Mouse (Mus musculus) heart, adult 2 months (tissue): Measurements from ENCODE around the gene Itgad. TPM values are rescaled to one million over a fixed set of nuclear protein-coding genes. Genes with fewer than 3 reads are reported as not detected.

Experiments used
- DNase-seq, 2 experiments: peaks; one replicate each; pipeline ENCODE4 v3.0.0; 2021
- H3K27ac ChIP-seq: fragments of 200-600 bp; 2 replicates; pipeline ENCODE4 v1.8.1; 2022
- H3K27me3 ChIP-seq: fragments of 200-500 bp; 2 replicates; pipeline ENCODE4 v1.6.1; 2012; ENCODE audit warnings: mild to moderate bottlenecking, low read length, inconsistent platforms, mixed read lengths; ENCODE audit not compliant: control insufficient read depth, insufficient read depth
- H3K36me3 ChIP-seq: fragments of 200-500 bp; 2 replicates; pipeline ENCODE4 v1.6.1; 2012; ENCODE audit warnings: low read length, inconsistent platforms; ENCODE audit not compliant: control insufficient read depth, insufficient read depth
- H3K4me1 ChIP-seq: fragments of 200-500 bp; 2 replicates; pipeline ENCODE4 v1.6.1; 2011; ENCODE audit warnings: low read length; ENCODE audit not compliant: control insufficient read depth, insufficient read depth
- H3K4me3 ChIP-seq: fragments of 200-600 bp; 2 replicates; pipeline ENCODE4 v1.8.1; 2022
- H3K79me2 ChIP-seq: fragments of 200-500 bp; replicated peaks from 2 replicates; pipeline ENCODE4 v1.6.1; 2012; ENCODE audit warnings: mild to moderate bottlenecking, inconsistent platforms, low read length, moderate library complexity, mixed read lengths; ENCODE audit not compliant: control insufficient read depth, insufficient read depth
- H3K9ac ChIP-seq: fragments of 200-500 bp; 2 replicates; pipeline ENCODE4 v1.6.1; 2012; ENCODE audit warnings: low read depth, mild to moderate bottlenecking, control low read depth, inconsistent platforms, low read length, mixed read lengths
- CTCF ChIP-seq: fragments of 200-600 bp; IDR thresholded peaks from 2 replicates; pipeline ENCODE4 v1.8.1; 2022; ENCODE audit warnings: antibody characterized with exemption, mild to moderate bottlenecking, moderate library complexity
- EP300 ChIP-seq: fragments of 200-500 bp; IDR thresholded peaks from 2 replicates; pipeline ENCODE4 v1.6.1; 2011; ENCODE audit warnings: low read depth, low read length, control low read depth; ENCODE audit not compliant: insufficient read depth
- POLR2A ChIP-seq: fragments of 200-500 bp; IDR thresholded peaks from 2 replicates; pipeline ENCODE4 v1.6.1; 2011; ENCODE audit warnings: mild to moderate bottlenecking, low read depth, low read length, control low read depth; ENCODE audit not compliant: insufficient read depth
- WGBS: fragments of 180-500 bp; shearing (Covaris S2); methylation state at CpG from one replicate; pipeline ENCODE4 v1.1.7; 2018; 5-methylcytosine and 5-hydroxymethylcytosine counted together
- intact Hi-C: fragments of 180-260 bp; cut with DNase I; formaldehyde crosslinking; loops from one replicate; pipeline ENCODE4 v1.15.1; 2025
- polyA plus RNA-seq: library from polyadenylated mRNA; depleted of rRNA; stranded (reverse); fragments of >200 nt; gene quantifications from 2 replicates; pipeline ENCODE4 v1.2.3, GENCODE M21; 2012
- total RNA-seq, 2 experiments: library from RNA; stranded (reverse); gene quantifications; 2 replicates each; pipeline ENCODE4 v1.2.3; 2021

Gene Itgad
- total and polyA plus RNA-seq, 3 experiments: 0.21 to 0.39 TPM; not detected in 1

GRCm38 (mm10) chr7:128201607-128202006 is 47.4 kb downstream of the Itgad start:
- intact Hi-C loops: loop anchor here (10.0 kb wide), 1 partner anchor 387 kb away; no protein-coding TSS in a partner anchor
- Histone ChIP-seq H3K79me2 (no peaks in the 10 kb centered on the region), H3K4me1 (no peaks in the 10 kb centered on the region; the same call in 1 of the 2 replicates), H3K36me3 (no peaks in the 10 kb centered on the region), H3K27ac (no peak overlapping the region), H3K9ac (no peak overlapping the region), H3K27me3 (no peaks in the 10 kb centered on the region), H3K4me3 (no peak overlapping the region)
- TF ChIP-seq EP300: no peak
- no peak for TF ChIP-seq CTCF
- no peak for TF ChIP-seq POLR2A
- no peak for DNase-seq
- 91% methylated on average over 9 of the region's 9 CpGs for WGBS

DNA sequence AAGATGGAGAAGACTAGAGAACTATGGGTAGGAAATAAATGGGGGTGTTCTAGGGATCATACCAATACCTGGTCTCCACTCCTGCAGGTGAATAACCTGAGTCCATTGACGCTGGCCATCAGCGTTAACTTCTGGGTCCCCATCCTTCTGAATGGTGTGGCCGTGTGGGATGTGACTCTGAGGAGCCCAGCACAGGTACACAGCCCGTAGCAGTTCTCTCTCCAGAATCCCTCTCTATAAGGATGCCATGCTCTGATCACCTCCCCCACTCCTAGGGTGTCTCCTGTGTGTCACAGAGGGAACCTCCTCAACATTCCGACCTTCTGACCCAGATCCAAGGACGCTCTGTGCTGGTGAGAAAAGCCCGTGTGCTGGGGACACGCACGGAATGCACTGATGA is 48.9 kb downstream of the Itgad start:
- WGBS: 62% methylated on average over 9 of the region's 9 CpGs
- H3K9ac ChIP-seq: no peak overlapping the region
- TF ChIP-seq EP300 (peak; percentile 56; the same call in 1 of the 2 replicates), CTCF (no peak), POLR2A (peak; percentile 48; the same call in 1 of the 2 replicates)
- DNase-seq: peak; percentile 22 to 24
- H3K79me2 ChIP-seq: no peaks in the 10 kb centered on the region
- no peaks in the 10 kb centered on the region for H3K36me3 ChIP-seq
- peak overlapping the region; percentile 38 for H3K27ac ChIP-seq
- intact Hi-C loops: loop anchor here (10.0 kb wide), 1 partner anchor 388 kb away; no protein-coding TSS in a partner anchor
- H3K27me3 ChIP-seq: no peaks in the 10 kb centered on the region
- H3K4me3 ChIP-seq: no peak overlapping the region
- no peaks in the 10 kb centered on the region; the same call in 1 of the 2 replicates for H3K4me1 ChIP-seq

DNA sequence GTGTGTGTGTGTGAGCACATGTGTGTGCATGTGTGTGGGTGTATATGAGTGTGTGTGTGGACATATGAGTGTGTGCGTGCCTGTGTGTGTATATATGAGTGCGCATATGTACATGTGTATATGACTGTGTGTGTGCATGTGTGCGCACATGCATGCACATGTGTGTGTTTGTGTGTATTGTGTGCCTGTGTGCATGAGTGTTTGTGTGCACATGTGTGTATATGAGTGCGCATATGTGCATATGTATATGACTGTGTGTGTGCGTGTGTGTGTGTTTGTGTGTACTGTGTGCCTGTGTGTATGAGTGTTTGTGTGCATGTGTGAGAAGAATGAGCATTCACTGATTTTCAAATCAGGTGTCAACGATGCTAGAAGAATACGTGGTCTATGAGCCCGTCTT is 50.0 kb downstream of the Itgad start:
- 0 out of 2 replicates have a peak overlapping the region, but pooled peaks have one; percentile 25 for H3K9ac ChIP-seq
- H3K4me3 ChIP-seq: peak overlapping the region; percentile 52
- no peaks in the 10 kb centered on the region for H3K36me3 ChIP-seq
- TF ChIP-seq CTCF (no peak), POLR2A (no peak), EP300 (no peak)
- 84% methylated on average over 8 of the region's 8 CpGs for whole genome bisulfite sequencing
- DNase-seq: no peak
- intact Hi-C loops: loop anchor here (2.0 to 10.0 kb wide), 2 partner anchors 199 to 389 kb away; no protein-coding TSS in a partner anchor
- H3K79me2 ChIP-seq: no peaks in the 10 kb centered on the region
- no peaks in the 10 kb centered on the region for H3K27me3 ChIP-seq
- peak overlapping the region; percentile 97 for H3K27ac ChIP-seq
- no peaks in the 10 kb centered on the region; the same call in 1 of the 2 replicates for H3K4me1 ChIP-seq

- Histone ChIP-seq H3K9ac (peak overlapping the region; percentile 80), H3K4me3 (peak overlapping the region; percentile 52), H3K36me3 (no peaks in the 10 kb centered on the region), H3K4me1 (no peaks in the 10 kb centered on the region; the same call in 1 of the 2 replicates), H3K27me3 (no peaks in the 10 kb centered on the region), H3K79me2 (no peaks in the 10 kb centered on the region), H3K27ac (peak overlapping the region; percentile 97)
- no peak for TF ChIP-seq CTCF
- no peak; the same call in 1 of the 2 replicates for TF ChIP-seq POLR2A
- no peak for TF ChIP-seq EP300
- peak; percentile 24 to 36 for DNase-seq
- 59% methylated on average over 18 of the region's 18 CpGs for WGBS
- intact Hi-C loops: loop anchor here (2.0 to 10.0 kb wide), 2 partner anchors 201 to 391 kb away; no protein-coding TSS in a partner anchor
These were observed 51.5 kb downstream of the Itgad start for GRCm38 (mm10) chr7:128205695-128206094.

GRCm38 (mm10) chr7:128206152-128206551 is 52.0 kb downstream of the Itgad start, which contains the start of gene Cox6a2:
Gene Cox6a2 (minus strand): TSS chr7:128206387.
- peak; percentile 57 to 72 for DNase-seq
- Histone ChIP-seq H3K79me2 (no peaks in the 10 kb centered on the region), H3K4me1 (no peaks in the 10 kb centered on the region; the same call in 1 of the 2 replicates), H3K36me3 (no peaks in the 10 kb centered on the region), H3K27me3 (no peaks in the 10 kb centered on the region), H3K4me3 (peak within 1 kb of the TSS; percentile 52), H3K9ac (peak within 1 kb of the TSS; percentile 80), H3K27ac (peak within 1 kb of the TSS; percentile 97)
- intact Hi-C loops: loop anchor here (10.0 kb wide), 1 partner anchor 391 kb away; no protein-coding TSS in a partner anchor
- TF ChIP-seq POLR2A (peak; percentile 95), CTCF (no peak), EP300 (peak; percentile 92)
- WGBS: 48% methylated on average over 6 of the region's 6 CpGs

DNA sequence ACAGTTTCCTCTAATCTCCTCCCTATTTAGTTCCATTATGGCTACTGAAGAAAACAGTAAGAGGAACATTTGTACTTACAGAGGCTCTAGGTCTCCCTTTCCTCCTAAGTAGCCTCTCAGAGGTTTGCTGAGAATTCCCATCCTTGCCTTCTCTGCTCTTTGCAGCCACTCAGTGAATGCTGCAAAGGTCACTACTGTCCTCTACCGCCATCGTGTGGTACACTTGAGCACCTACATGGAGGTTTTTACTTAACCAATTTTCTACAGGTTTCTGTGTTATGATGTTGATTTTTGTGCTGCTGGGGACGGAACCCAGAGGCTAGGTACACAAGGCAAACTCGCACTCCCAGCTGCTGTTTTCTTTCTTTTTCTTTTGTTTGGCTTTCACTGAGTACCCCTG is 54.0 kb downstream of the Itgad start:
- WGBS: 5% methylated on average over 4 of the region's 4 CpGs
- peak in 1 of 2 experiments; percentile 27 for DNase-seq
- H3K79me2 ChIP-seq: no peaks in the 10 kb centered on the region
- H3K27me3 ChIP-seq: no peaks in the 10 kb centered on the region
- intact Hi-C loops: loop anchor here (1.0 to 10.0 kb wide), 2 partner anchors 107 to 393 kb away; no protein-coding TSS in a partner anchor
- no peaks in the 10 kb centered on the region for H3K36me3 ChIP-seq
- H3K27ac ChIP-seq: no peak overlapping the region; the same call in 1 of the 2 replicates
- no peak overlapping the region for H3K4me3 ChIP-seq
- TF ChIP-seq POLR2A (no peak), CTCF (peak; percentile 98), EP300 (peak; percentile 60; the same call in 1 of the 2 replicates)
- H3K4me1 ChIP-seq: no peaks in the 10 kb centered on the region; the same call in 1 of the 2 replicates
- H3K9ac ChIP-seq: no peak overlapping the region
